Mouse (Mus musculus) limb, embryonic 13.5 days (tissue): ENCODE data around the gene Rtp2. TPM values are rescaled to one million over a fixed set of nuclear protein-coding genes. Genes with fewer than 3 reads are reported as not detected.

Experiments used
- ATAC-seq: fragments of 200-750 bp; cut with Nextera tagmentation; 2 replicates; pipeline ENCODE4 v1.8.0; 2017; ENCODE audit warnings: low read depth, moderate number of reproducible peaks, moderate TSS enrichment; ENCODE audit not compliant: low FRiP score
- H3K27ac ChIP-seq: fragments of 300-500 bp; sonication (generic); 2 replicates; pipeline ENCODE4 v1.5.1; 2015; ENCODE audit warnings: inconsistent platforms, mild to moderate bottlenecking, moderate library complexity
- H3K27me3 ChIP-seq: fragments of 300-500 bp; sonication (generic); 2 replicates; pipeline ENCODE4 v1.6.1; 2015; ENCODE audit warnings: mild to moderate bottlenecking, inconsistent platforms
- H3K36me3 ChIP-seq: fragments of 300-500 bp; sonication (generic); 2 replicates; pipeline ENCODE4 v1.6.1; 2015; ENCODE audit warnings: inconsistent platforms, mild to moderate bottlenecking, moderate library complexity
- H3K4me1 ChIP-seq: fragments of 300-500 bp; sonication (generic); 2 replicates; pipeline ENCODE4 v1.6.1; 2015; ENCODE audit warnings: inconsistent platforms
- H3K4me2 ChIP-seq: fragments of 300-500 bp; sonication (generic); replicated peaks from 2 replicates; pipeline ENCODE4 v1.6.1; 2015; ENCODE audit warnings: inconsistent platforms, mild to moderate bottlenecking, moderate library complexity
- H3K4me3 ChIP-seq: fragments of 300-500 bp; sonication (generic); 2 replicates; pipeline ENCODE4 v1.5.1; 2015; ENCODE audit warnings: moderate library complexity, mild to moderate bottlenecking, inconsistent platforms
- H3K9ac ChIP-seq: fragments of 300-500 bp; sonication (generic); 2 replicates; pipeline ENCODE4 v1.6.1; 2015; ENCODE audit warnings: mild to moderate bottlenecking, inconsistent platforms
- H3K9me3 ChIP-seq: fragments of 300-500 bp; sonication (generic); 2 replicates; pipeline ENCODE4 v1.6.1; 2016; ENCODE audit warnings: inconsistent platforms
- WGBS: fragments of 180-500 bp; shearing (Covaris S2); methylation state at CpG from one replicate; pipeline ENCODE4 v1.1.7; 2015; 5-methylcytosine and 5-hydroxymethylcytosine counted together
- polyA plus RNA-seq: library from polyadenylated mRNA; unstranded; fragments of >200 nt; fragmentation: Nextera tagmentation; extraction: Ambion mirVana; gene quantifications from 2 replicates; pipeline ENCODE4 v1.2.1, GENCODE M21; 2015

The Rtp2 gene
- not detected in 2 replicates for polyA plus RNA-seq

GRCm38 (mm10) chr16:23932294-23932693 is at the start of gene Rtp2:
Rtp2 (minus strand) TSS chr16:23932394.
- Histone ChIP-seq H3K9ac (no peak within 1 kb of the TSS), H3K9me3 (no peaks in the 10 kb centered on the region), H3K4me1 (no peaks in the 10 kb centered on the region), H3K27me3 (no peaks in the 10 kb centered on the region), H3K4me2 (no peak within 1 kb of the TSS), H3K27ac (no peak within 1 kb of the TSS), H3K36me3 (no peaks in the 10 kb centered on the region), H3K4me3 (no peak within 1 kb of the TSS)
- ATAC-seq: no peak
- WGBS: 84% methylated on average over 11 of the region's 11 CpGs

GRCm38 (mm10) chr16:23980991-23981720 is 49.0 kb upstream of the Rtp2 start:
- no peaks in the 10 kb centered on the region for H3K36me3 ChIP-seq
- ATAC-seq: no peak
- H3K27me3 ChIP-seq: peaks cover 35% of the 10 kb centered on the region
- peak overlapping the region; percentile 46 for H3K4me3 ChIP-seq
- H3K9ac ChIP-seq: peak overlapping the region; percentile 56
- no peak overlapping the region for H3K27ac ChIP-seq
- 2% methylated on average over 32 of the region's 32 CpGs for WGBS
- H3K4me2 ChIP-seq: peak overlapping the region; percentile 95
- H3K4me1 ChIP-seq: peaks cover 51% of the 10 kb centered on the region
- H3K9me3 ChIP-seq: no peaks in the 10 kb centered on the region

GRCm38 (mm10) chr16:23980201-23980870 is 48.1 kb upstream of the Rtp2 start:
- Histone ChIP-seq H3K4me2 (peak overlapping the region; percentile 95), H3K4me1 (peaks cover 43% of the 10 kb centered on the region), H3K27ac (no peak overlapping the region), H3K4me3 (peak overlapping the region; percentile 46), H3K9me3 (no peaks in the 10 kb centered on the region), H3K36me3 (no peaks in the 10 kb centered on the region), H3K9ac (peak overlapping the region; percentile 56), H3K27me3 (peaks cover 35% of the 10 kb centered on the region)
- 13% methylated on average over 11 of the region's 11 CpGs for WGBS
- no peak for ATAC-seq

GRCm38 (mm10) chr16:23979446-23979845 is 47.3 kb upstream of the Rtp2 start:
- Histone ChIP-seq H3K9ac (no peak overlapping the region), H3K4me3 (no peak overlapping the region), H3K9me3 (no peaks in the 10 kb centered on the region), H3K27me3 (peaks cover 38% of the 10 kb centered on the region), H3K4me2 (no peak overlapping the region), H3K27ac (no peak overlapping the region), H3K4me1 (peaks cover 36% of the 10 kb centered on the region), H3K36me3 (peaks cover 4% of the 10 kb centered on the region; the same call in 1 of the 2 replicates)
- 87% methylated on average over 9 of the region's 9 CpGs for WGBS
- ATAC-seq: no peak

DNA sequence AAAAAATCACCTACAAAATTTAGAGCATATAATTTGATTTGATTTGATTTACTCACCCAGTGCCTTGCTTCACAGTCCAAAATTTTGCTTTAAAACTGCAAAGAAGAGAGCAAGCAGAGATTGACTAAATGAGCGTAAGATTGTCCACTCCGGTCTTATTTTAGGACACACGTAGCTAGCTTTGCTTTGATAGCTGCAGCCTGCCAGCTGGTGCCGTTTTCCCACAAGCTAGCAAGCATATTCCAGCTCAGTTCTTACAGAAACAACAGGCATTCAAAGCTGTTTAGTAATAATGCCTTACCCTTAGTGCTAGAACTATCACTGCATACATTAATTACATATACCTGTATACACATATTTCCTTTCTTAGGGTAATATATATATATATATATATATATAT is 46.3 kb upstream of the Rtp2 start:
- no peak overlapping the region for H3K4me3 ChIP-seq
- no peak for ATAC-seq
- no peak overlapping the region for H3K9ac ChIP-seq
- H3K36me3 ChIP-seq: peaks cover 10% of the 10 kb centered on the region; the same call in 1 of the 2 replicates
- peaks cover 35% of the 10 kb centered on the region for H3K27me3 ChIP-seq
- H3K4me1 ChIP-seq: peaks cover 30% of the 10 kb centered on the region
- WGBS: 76% methylated on average over 4 of the region's 4 CpGs
- H3K27ac ChIP-seq: no peak overlapping the region
- H3K4me2 ChIP-seq: no peak overlapping the region
- H3K9me3 ChIP-seq: no peaks in the 10 kb centered on the region

DNA sequence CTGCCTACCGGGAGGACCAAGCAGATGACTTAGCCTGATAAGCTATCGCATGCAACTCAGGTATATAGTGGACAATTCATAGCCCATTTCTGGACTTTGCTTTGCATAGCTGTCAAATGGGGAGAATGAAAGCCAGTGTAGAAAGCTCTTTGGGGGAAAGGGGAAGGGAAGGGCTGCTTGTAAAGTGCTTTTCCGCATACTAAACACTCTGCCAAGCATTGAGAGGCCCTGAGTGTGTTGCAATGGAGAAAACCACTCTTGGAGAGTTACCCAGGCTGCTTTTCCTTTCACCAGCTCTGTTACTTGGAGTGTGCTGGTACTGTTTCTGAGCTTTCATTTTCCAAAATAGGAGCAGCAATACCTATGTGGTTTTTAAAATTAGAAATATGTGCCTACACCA is 45.5 kb upstream of the Rtp2 start:
- H3K9ac ChIP-seq: no peak overlapping the region
- 84% methylated on average over 3 of the region's 3 CpGs for WGBS
- H3K27me3 ChIP-seq: peaks cover 34% of the 10 kb centered on the region
- H3K4me2 ChIP-seq: no peak overlapping the region
- no peaks in the 10 kb centered on the region for H3K9me3 ChIP-seq
- peaks cover 12% of the 10 kb centered on the region; the same call in 1 of the 2 replicates for H3K36me3 ChIP-seq
- H3K4me3 ChIP-seq: no peak overlapping the region
- no peak for ATAC-seq
- H3K4me1 ChIP-seq: peaks cover 25% of the 10 kb centered on the region
- H3K27ac ChIP-seq: no peak overlapping the region

- no peak overlapping the region for H3K4me3 ChIP-seq
- H3K4me2 ChIP-seq: no peak overlapping the region
- peaks cover 23% of the 10 kb centered on the region for H3K4me1 ChIP-seq
- ATAC-seq: no peak
- WGBS: 93% methylated on average over 2 of the region's 2 CpGs
- H3K9me3 ChIP-seq: no peaks in the 10 kb centered on the region
- H3K9ac ChIP-seq: no peak overlapping the region
- H3K27me3 ChIP-seq: peaks cover 27% of the 10 kb centered on the region
- no peak overlapping the region for H3K27ac ChIP-seq
- peaks cover 24% of the 10 kb centered on the region for H3K36me3 ChIP-seq
These were observed 44.0 kb upstream of the Rtp2 start for GRCm38 (mm10) chr16:23976196-23976595.

DNA sequence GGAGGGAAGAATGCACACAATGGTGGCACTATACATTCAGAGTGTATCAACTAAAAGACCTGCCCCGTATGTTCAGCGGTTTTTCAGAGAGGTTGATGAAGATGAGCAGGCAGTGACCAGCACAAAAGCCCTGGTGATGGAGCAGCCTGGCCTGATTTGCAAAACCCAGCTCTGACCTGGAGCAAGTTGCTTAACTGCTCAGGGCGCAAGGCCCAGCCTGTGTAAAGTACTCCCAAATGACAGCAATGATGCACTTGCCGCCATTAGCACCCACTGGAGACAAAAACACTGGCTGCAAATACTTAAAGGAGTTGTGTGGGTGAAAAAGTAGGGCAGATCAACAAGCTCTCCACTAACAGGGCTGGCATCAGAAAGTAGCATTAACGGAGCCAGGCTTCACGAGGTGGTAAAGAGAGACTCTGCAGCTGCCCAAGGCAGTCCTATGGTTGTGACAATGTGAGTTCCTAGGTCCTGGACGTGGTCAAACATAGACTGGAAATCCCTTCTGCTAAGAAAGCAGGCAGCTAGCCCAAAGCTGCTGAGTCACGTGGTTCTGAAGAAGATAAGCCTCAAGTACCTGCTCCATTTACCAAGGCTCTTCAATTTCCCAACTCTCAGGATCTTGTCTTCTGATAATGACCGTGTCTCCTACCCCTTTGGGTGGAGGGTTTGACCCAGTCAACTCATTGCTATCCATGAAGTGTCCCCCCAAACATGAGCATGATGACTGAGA is 41.6 kb upstream of the Rtp2 start:
- WGBS: 87% methylated on average over 9 of the region's 9 CpGs
- no peak overlapping the region for H3K9ac ChIP-seq
- no peaks in the 10 kb centered on the region for H3K9me3 ChIP-seq
- H3K4me3 ChIP-seq: no peak overlapping the region
- ATAC-seq: no peak
- H3K4me1 ChIP-seq: peaks cover 20% of the 10 kb centered on the region
- peaks cover 29% of the 10 kb centered on the region for H3K36me3 ChIP-seq
- 0 out of 2 replicates have a peak, but pooled peaks cover 4% of the 10 kb centered on the region for H3K27me3 ChIP-seq
- H3K27ac ChIP-seq: no peak overlapping the region
- no peak overlapping the region for H3K4me2 ChIP-seq

DNA sequence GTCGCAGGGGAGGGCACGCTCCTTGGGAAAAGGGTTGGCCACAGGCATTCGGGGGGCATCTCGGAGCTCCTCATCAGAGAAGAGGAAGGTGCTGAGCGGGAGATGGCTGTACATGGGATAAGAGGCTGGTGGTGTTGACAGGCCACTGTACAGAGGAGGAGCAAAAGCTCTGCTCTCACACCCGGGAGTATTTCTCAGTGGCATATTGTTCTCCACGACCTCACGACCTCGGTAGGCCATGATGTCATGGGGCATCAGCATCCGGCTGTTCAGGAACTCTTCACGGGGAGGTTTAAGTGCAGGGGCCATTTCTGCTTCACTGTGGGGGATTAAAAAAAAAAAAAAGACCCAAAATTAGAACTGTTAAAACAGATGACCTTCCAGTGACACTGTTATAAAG is 40.7 kb upstream of the Rtp2 start:
- H3K9me3 ChIP-seq: 0 out of 2 replicates have a peak, but pooled peaks cover under 1% of the 10 kb centered on the region
- peaks cover 38% of the 10 kb centered on the region for H3K36me3 ChIP-seq
- H3K9ac ChIP-seq: no peak overlapping the region
- 0 out of 2 replicates have a peak, but pooled peaks cover 4% of the 10 kb centered on the region for H3K27me3 ChIP-seq
- no peak overlapping the region for H3K4me2 ChIP-seq
- WGBS: 75% methylated on average over 11 of the region's 11 CpGs
- H3K27ac ChIP-seq: no peak overlapping the region
- no peak overlapping the region for H3K4me3 ChIP-seq
- 0 out of 2 replicates have a peak, but pooled peaks have one; percentile 13 for ATAC-seq
- peaks cover 20% of the 10 kb centered on the region for H3K4me1 ChIP-seq

DNA sequence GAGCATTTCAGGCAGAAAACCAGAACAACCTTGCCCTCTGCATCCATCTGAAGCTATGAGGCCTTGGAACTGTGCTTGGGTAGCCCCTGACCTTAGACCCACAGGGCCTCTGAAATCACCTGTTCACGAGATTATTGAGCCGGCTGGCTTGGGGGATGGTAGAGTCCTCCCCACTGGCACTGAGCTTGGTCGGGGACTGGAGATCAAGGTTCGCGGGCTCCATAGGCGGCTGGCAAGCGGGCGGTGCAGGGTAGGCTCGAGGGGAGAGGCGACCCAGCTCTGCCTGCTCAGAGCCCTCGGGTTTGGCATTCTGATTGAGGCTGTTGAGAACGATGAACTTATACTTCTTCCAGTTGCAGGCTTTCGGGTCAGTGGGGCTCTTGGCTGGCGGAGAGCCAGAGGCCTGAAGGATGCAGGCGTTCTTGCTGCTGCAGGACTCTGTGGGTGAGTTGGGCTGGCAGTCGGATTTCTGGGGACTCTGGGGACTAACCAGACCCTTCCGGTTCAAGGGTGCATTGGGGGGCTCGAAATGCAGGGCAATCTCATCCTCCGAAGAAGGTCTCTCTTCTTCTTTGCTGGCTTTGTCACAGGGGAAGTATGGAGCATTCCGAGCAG is 40.0 kb upstream of the Rtp2 start:
- WGBS: 75% methylated on average over 20 of the region's 20 CpGs
- Histone ChIP-seq H3K4me1 (peaks cover 20% of the 10 kb centered on the region), H3K36me3 (peaks cover 42% of the 10 kb centered on the region), H3K9ac (no peak overlapping the region), H3K27me3 (0 out of 2 replicates have a peak, but pooled peaks cover 4% of the 10 kb centered on the region), H3K4me3 (no peak overlapping the region), H3K4me2 (no peak overlapping the region), H3K27ac (no peak overlapping the region), H3K9me3 (peaks cover 4% of the 10 kb centered on the region; the same call in 1 of the 2 replicates)
- ATAC-seq: no peak

- H3K27ac ChIP-seq: no peak overlapping the region
- no peak overlapping the region for H3K4me2 ChIP-seq
- H3K9ac ChIP-seq: no peak overlapping the region
- no peak overlapping the region for H3K4me3 ChIP-seq
- 76% methylated on average over 14 of the region's 14 CpGs for WGBS
- H3K4me1 ChIP-seq: peaks cover 20% of the 10 kb centered on the region
- H3K9me3 ChIP-seq: peaks cover 4% of the 10 kb centered on the region; the same call in 1 of the 2 replicates
- 0 out of 2 replicates have a peak, but pooled peaks cover 4% of the 10 kb centered on the region for H3K27me3 ChIP-seq
- H3K36me3 ChIP-seq: peaks cover 47% of the 10 kb centered on the region
- no peak for ATAC-seq
These were observed 37.7 kb upstream of the Rtp2 start for GRCm38 (mm10) chr16:23969919-23970318.
